Mouse (Mus musculus): ENCODE data around the gene Efcab11.

GRCm38 (mm10) chr12:99652459-99652858 is 231.8 kb downstream of the Efcab11 start:
- TF ChIP-seq GATA1 (IDR thresholded peaks at IDR 0.05; ENCODE audit: borderline replicate concordance, low read length) (no peak), FLI1 (IDR thresholded peaks at IDR 0.05; ENCODE audit: low read length) (no peak)

Measured in megakaryocyte, embryonic 14.5 days (primary cell).